Mouse (Mus musculus) thymus, postnatal 0 days (tissue): Measurements from ENCODE around the gene Trim80. TPM values are rescaled to one million over a fixed set of nuclear protein-coding genes. Genes with fewer than 3 reads are reported as not detected.
"Not testable (repeated sequence)": the region's sequence is repeated elsewhere in the genome, so short reads cannot be mapped to it uniquely, and the experiment has no call there.

Experiments used
- DNase-seq: peaks from one replicate; pipeline ENCODE4 v3.0.0-alpha.2; 2015; ENCODE audit warnings: low spot score
- microRNA-seq: library from miRNA; unstranded; fragments of <30 nt; microRNA quantifications from one replicate; pipeline ENCODE4, GENCODE M21; 2016; ENCODE audit warnings: borderline number of aligned reads
- polyA plus RNA-seq: library from polyadenylated mRNA; unstranded; fragments of >200 nt; fragmentation: Nextera tagmentation; extraction: Ambion mirVana; gene quantifications from 2 replicates; pipeline ENCODE4 v1.2.1, GENCODE M21; 2015

The Trim80 gene
- polyA plus RNA-seq, 1 experiment from 2014 or later = 1.1 TPM

GRCm38 (mm10) chr11:115492387-115492786, 52.0 kb downstream of the Trim80 start:
- DNase-seq = no peak

GRCm38 (mm10) chr11:115496559-115496958, 56.2 kb downstream of the Trim80 start:
- DNase-seq = not testable (repeated sequence)

Small RNA genes within 50 kb of the gene (microRNA-seq; reads per million reads assigned to microRNA genes)
- not detected for gene Mir3968

Other genes with a start within 250 kb of the Trim80 start
- gene Grin2c, start 173.3 kb upstream of the Trim80 start, polyA plus RNA-seq = 0.60 and 0.83 TPM in 2 replicates
- 22.0 and 22.4 TPM in 2 replicates for gene Fdxr, start 163.5 kb upstream of the Trim80 start, polyA plus RNA-seq
- 0.37 and 0.39 TPM in 2 replicates for gene Fads6, start 142.9 kb upstream of the Trim80 start, polyA plus RNA-seq
- not detected in 2 replicates for gene Otop2, start 133.4 kb upstream of the Trim80 start, polyA plus RNA-seq
- gene Ush1g, start 118.5 kb upstream of the Trim80 start, polyA plus RNA-seq = not detected in 2 replicates
- not detected in 2 replicates for gene Otop3, start 105.8 kb upstream of the Trim80 start, polyA plus RNA-seq
- 23.2 and 27.1 TPM in 2 replicates for gene Hid1, start 72.8 kb upstream of the Trim80 start, polyA plus RNA-seq
- 5.3 and 5.4 TPM in 2 replicates for gene Cdr2l, start 58.6 kb upstream of the Trim80 start, polyA plus RNA-seq
- gene Mrpl58, start 36.8 kb upstream of the Trim80 start, polyA plus RNA-seq = 408 and 411 TPM in 2 replicates
- 1,461 and 1,502 TPM in 2 replicates for gene Atp5h, start 20.6 kb upstream of the Trim80 start, polyA plus RNA-seq
- gene Kctd2, start 20.4 kb upstream of the Trim80 start, polyA plus RNA-seq = 30.5 and 37.5 TPM in 2 replicates
- gene Slc16a5, start 21.9 kb downstream of the Trim80 start, polyA plus RNA-seq = 206 and 207 TPM in 2 replicates
- 30.0 and 34.5 TPM in 2 replicates for gene Armc7, start 35.1 kb downstream of the Trim80 start, polyA plus RNA-seq
- gene Nt5c, start 51.3 kb downstream of the Trim80 start, polyA plus RNA-seq = 210 and 221 TPM in 2 replicates
- 603 and 612 TPM in 2 replicates for gene Jpt1, start 73.8 kb downstream of the Trim80 start, polyA plus RNA-seq
- 1,265 and 1,278 TPM in 2 replicates for gene Sumo2, start 95.7 kb downstream of the Trim80 start, polyA plus RNA-seq
- 148 and 163 TPM in 2 replicates for gene Nup85, start 123.9 kb downstream of the Trim80 start, polyA plus RNA-seq
- gene Mrps7, start 163.4 kb downstream of the Trim80 start, polyA plus RNA-seq = 81.2 and 85.3 TPM in 2 replicates
- gene Gga3, start 163.5 kb downstream of the Trim80 start, polyA plus RNA-seq = 20.1 and 20.9 TPM in 2 replicates
- gene Mif4gd, start 172.4 kb downstream of the Trim80 start, polyA plus RNA-seq = 120 and 121 TPM in 2 replicates
- gene Slc25a19, start 187.8 kb downstream of the Trim80 start, polyA plus RNA-seq = 35.5 and 39.5 TPM in 2 replicates